Comparison of ENCODE assay signal across 8 mouse cellular contexts in genomic region chr3:104442357-104442756, GRCm38 (mm10).
A peak's percentile ranks its signal among the peaks of the same experiment; 100 is the strongest.
DNase-seq lines count a peak whose midpoint lies in the region; ATAC-seq and TF ChIP-seq lines count a peak whose summit lies in the region.

No protein-coding gene starts in this region.

- H3K36me3 ChIP-seq in lung, embryonic 14.5 days (ENCODE audit: insufficient read depth) = no peaks in the 10 kb centered on the region
- no peaks in the 10 kb centered on the region for H3K36me3 ChIP-seq in limb, embryonic 11.5 days (ENCODE audit: control insufficient read depth, insufficient read depth, low read length)

- no peak overlapping the region for H3K4me3 ChIP-seq in lung, embryonic 14.5 days (ENCODE audit: low read depth, low read length)
- H3K4me3 ChIP-seq in lung, adult 2 months (replicated peaks; ENCODE audit: extremely low read depth, low read depth, low read length) = no peak overlapping the region
- no peak overlapping the region for H3K4me3 ChIP-seq in limb, embryonic 11.5 days (ENCODE audit: low read depth, low read length)
- H3K4me3 ChIP-seq in olfactory bulb, adult 2 months (ENCODE audit: insufficient read depth, low read depth, low read length) = no peak overlapping the region

- DNase-seq in lung, embryonic 14.5 days = no peak
- no peak for DNase-seq in lung, adult 2 months
- peak; percentile 25 for DNase-seq in gastrocnemius, postnatal 10 days
- DNase-seq in limb, embryonic 11.5 days (ENCODE audit: low spot score) = peak; percentile 33
- DNase-seq in urinary bladder, postnatal 4 days (ENCODE audit: low spot score in 2 of 2) = no peak
- no peak for DNase-seq in layer of hippocampus, postnatal 25 days (ENCODE audit: extremely low spot score in 1 of 2, low spot score in 1 of 2)
- no peak for DNase-seq in right cerebral cortex, postnatal 25 days

- H3K9me3 ChIP-seq in lung, embryonic 14.5 days (ENCODE audit: low read depth, low read length) = no peaks in the 10 kb centered on the region
- no peaks in the 10 kb centered on the region for H3K9me3 ChIP-seq in limb, embryonic 11.5 days (ENCODE audit: control insufficient read depth, low read length)

- peak overlapping the region; percentile 59 for H3K4me2 ChIP-seq in lung, embryonic 14.5 days
- 0 out of 2 replicates have a peak overlapping the region, but pooled peaks have one; percentile 29 for H3K4me2 ChIP-seq in limb, embryonic 11.5 days (ENCODE audit: low read depth, severe bottlenecking)

- no peaks in the 10 kb centered on the region; the same call in 1 of the 2 replicates for H3K4me1 ChIP-seq in lung, embryonic 14.5 days (ENCODE audit: insufficient read depth)
- H3K4me1 ChIP-seq in lung, adult 2 months (ENCODE audit: control insufficient read depth, insufficient read depth, low read length) = peaks cover 6% of the 10 kb centered on the region; the same call in 1 of the 2 replicates
- H3K4me1 ChIP-seq in limb, embryonic 11.5 days (ENCODE audit: control insufficient read depth, insufficient read depth, low read length) = peaks cover 3% of the 10 kb centered on the region; the same call in 1 of the 2 replicates
- H3K4me1 ChIP-seq in olfactory bulb, adult 2 months (ENCODE audit: control insufficient read depth, insufficient read depth, low read length) = peaks cover 13% of the 10 kb centered on the region

- TF ChIP-seq CTCF in lung, embryonic 14.5 days (IDR thresholded peaks at IDR 0.05; ENCODE audit: low read depth) = no peak
- no peak for TF ChIP-seq CTCF in lung, adult 2 months (IDR thresholded peaks at IDR 0.05; ENCODE audit: insufficient read depth, low read length)
- no peak for TF ChIP-seq CTCF in olfactory bulb, adult 2 months (IDR thresholded peaks at IDR 0.05; ENCODE audit: insufficient read depth, low read depth, low read length)

- ATAC-seq in lung, embryonic 14.5 days (ENCODE audit: insufficient read depth) = peak; percentile 47
- ATAC-seq in limb, embryonic 11.5 days (ENCODE audit: insufficient number of reproducible peaks, low FRiP score, low TSS enrichment, low read depth) = peak; percentile 10; the same call in 1 of the 2 replicates

- 14% methylated on average over 4 of the region's 5 CpGs for WGBS in lung, embryonic 14.5 days
- 20% methylated on average over 5 of the region's 5 CpGs for WGBS in lung, adult 2 months
- WGBS in limb, embryonic 11.5 days = 36% methylated on average over 5 of the region's 5 CpGs
- 5% methylated on average over 5 of the region's 5 CpGs for WGBS in olfactory bulb, adult 2 months

- H3K27me3 ChIP-seq in lung, embryonic 14.5 days (ENCODE audit: insufficient read depth, low read length) = no peaks in the 10 kb centered on the region
- H3K27me3 ChIP-seq in limb, embryonic 11.5 days (ENCODE audit: control insufficient read depth, insufficient read depth, low read length) = no peaks in the 10 kb centered on the region

- peak overlapping the region; percentile 91 for H3K27ac ChIP-seq in lung, embryonic 14.5 days (ENCODE audit: low read depth)
- no peak overlapping the region for H3K27ac ChIP-seq in limb, embryonic 11.5 days (replicated peaks; ENCODE audit: low read depth, low read length)
- H3K27ac ChIP-seq in olfactory bulb, adult 2 months (ENCODE audit: insufficient read depth, low read depth, low read length) = 0 out of 2 replicates have a peak overlapping the region, but pooled peaks have one; percentile 26

- TF ChIP-seq POLR2A in lung, adult 2 months (IDR thresholded peaks at IDR 0.05; ENCODE audit: borderline replicate concordance, extremely low read depth, low read depth, low read length) = no peak
- TF ChIP-seq POLR2A in olfactory bulb, adult 2 months (IDR thresholded peaks at IDR 0.05; ENCODE audit: insufficient read depth, low read depth, low read length) = no peak

- H3K9ac ChIP-seq in lung, embryonic 14.5 days = peak overlapping the region; percentile 46
- peak overlapping the region; percentile 56 for H3K9ac ChIP-seq in limb, embryonic 11.5 days (ENCODE audit: low read length)

Comparison
In these comparisons a context has a peak if more than half of its experiments do, and no peak if none do; other contexts are left out.
1. DNase-seq: peak in gastrocnemius, postnatal 10 days (single experiment) and limb, embryonic 11.5 days (single experiment); none in lung, embryonic 14.5 days (single experiment), lung, adult 2 months (single experiment), urinary bladder, postnatal 4 days (0 of 2), layer of hippocampus, postnatal 25 days (0 of 2) and right cerebral cortex, postnatal 25 days (single experiment).